Mouse (Mus musculus) ES-E14 (cell line): ENCODE results near the gene Cenpf. TPM values are rescaled to one million over a fixed set of nuclear protein-coding genes. Genes with fewer than 3 reads are reported as not detected.

Experiments
- DNase-seq: peaks from one replicate; pipeline ENCODE4 v3.0.0-alpha.2; 2013; ENCODE audit warnings: low read depth, low spot score
- H3K27ac ChIP-seq: 2 replicates; pipeline ENCODE4 v1.5.1; 2012; ENCODE audit warnings: low read depth, mild to moderate bottlenecking, low read length, moderate library complexity, mixed read lengths; ENCODE audit not compliant: poor library complexity, insufficient read depth, severe bottlenecking
- H3K36me3 ChIP-seq: 2 replicates; pipeline ENCODE4 v1.6.1; 2012; ENCODE audit warnings: mild to moderate bottlenecking, low read length, moderate library complexity, mixed read lengths; ENCODE audit not compliant: control insufficient read depth, poor library complexity, insufficient read depth, severe bottlenecking
- H3K4me1 ChIP-seq, 2 experiments: fragments of 150-350 bp in 1 of 2; sonication (generic) in 1 of 2; 2 replicates each; pipeline ENCODE4 v1.6.1; 2012; ENCODE audit warnings: low read length in 2 of 2, mild to moderate bottlenecking in 1 of 2, mixed read lengths in 1 of 2; ENCODE audit not compliant: control insufficient read depth in 2 of 2, insufficient read depth in 2 of 2, poor library complexity in 1 of 2
- H3K4me3 ChIP-seq, 2 experiments: fragments of 150-350 bp in 1 of 2; sonication (generic) in 1 of 2; 2 replicates each; pipeline ENCODE4 v1.5.1; 2012; ENCODE audit warnings: low read length in 2 of 2, low read depth in 1 of 2, mild to moderate bottlenecking in 1 of 2, mixed read lengths in 1 of 2; ENCODE audit not compliant: insufficient read depth in 1 of 2, poor library complexity in 1 of 2, severe bottlenecking in 1 of 2
- H3K9ac ChIP-seq: 2 replicates; pipeline ENCODE4 v1.6.1; 2012; ENCODE audit warnings: low read depth, mild to moderate bottlenecking, low read length, mixed read lengths; ENCODE audit not compliant: poor library complexity, insufficient read depth, severe bottlenecking
- H3K9me3 ChIP-seq: fragments of 150-350 bp; sonication (generic); 2 replicates; pipeline ENCODE4 v1.6.1; 2012; ENCODE audit warnings: low read depth, mild to moderate bottlenecking, low read length; ENCODE audit not compliant: control insufficient read depth, insufficient read depth
- CHD2 ChIP-seq: IDR thresholded peaks from 2 replicates; pipeline ENCODE4 v1.6.1; 2014; ENCODE audit warnings: mild to moderate bottlenecking, low read depth, low read length, inconsistent platforms
- HCFC1 ChIP-seq: IDR thresholded peaks from 2 replicates; pipeline ENCODE4 v1.6.1; 2012; ENCODE audit warnings: low read length, inconsistent platforms, borderline replicate concordance; ENCODE audit not compliant: insufficient read depth
- MAFK ChIP-seq: IDR thresholded peaks from 2 replicates; pipeline ENCODE4 v1.6.1; 2014; ENCODE audit warnings: mild to moderate bottlenecking, low read depth, low read length, inconsistent platforms; ENCODE audit not compliant: insufficient read depth
- ZC3H11A ChIP-seq: IDR thresholded peaks from 2 replicates; pipeline ENCODE4 v1.6.1; 2012; ENCODE audit warnings: low read depth, mild to moderate bottlenecking, inconsistent platforms, low read length, borderline replicate concordance
- ZNF384 ChIP-seq: IDR thresholded peaks from 2 replicates; pipeline ENCODE4 v1.6.1; 2012; ENCODE audit warnings: low read depth, low read length, inconsistent platforms
- in situ Hi-C, 2 experiments: fragments of 600-800 bp; cut with MboI; formaldehyde crosslinking; loops; one replicate each; pipeline ENCODE4 v1.15.1; 2025; ENCODE audit warnings: low sequenced_read_pairs in 2 of 2, inconsistent platforms in 1 of 2; ENCODE audit not compliant: unreplicated experiment in 2 of 2
- total RNA-seq: library from RNA; depleted of rRNA; stranded (reverse); fragments of 300-350 nt; gene quantifications from 2 replicates; pipeline ENCODE4 v1.2.3, GENCODE M21; 2012

The Cenpf gene
- total RNA-seq, 1 experiment: 46.5 TPM

DNA sequence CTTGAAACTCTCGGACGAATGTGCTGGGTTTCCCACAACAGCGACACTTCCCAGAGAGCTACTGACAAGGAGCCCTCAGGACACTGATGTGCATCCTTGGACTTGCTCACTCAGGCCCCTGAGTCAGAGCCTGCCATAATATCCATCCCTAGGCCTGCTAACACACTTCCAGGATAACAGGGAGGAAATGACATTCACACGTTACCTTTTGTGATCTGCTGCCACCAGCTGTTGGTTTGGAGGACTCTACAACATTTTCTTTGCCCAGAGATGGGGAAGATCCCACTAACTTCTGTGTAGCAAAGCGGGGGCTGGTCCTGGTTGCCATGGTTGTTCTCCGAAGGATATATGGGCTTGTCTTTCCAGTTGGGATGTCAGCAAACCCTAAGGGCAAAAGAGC, 41.3 kb downstream of the Cenpf start:
- H3K9ac ChIP-seq: no peak overlapping the region
- H3K36me3 ChIP-seq: peaks cover 43% of the 10 kb centered on the region
- no peak overlapping the region for H3K27ac ChIP-seq
- no peak for TF ChIP-seq ZC3H11A
- no peak for TF ChIP-seq HCFC1
- TF ChIP-seq ZNF384: no peak
- DNase-seq: no peak
- no peak overlapping the region for H3K4me3 ChIP-seq
- in situ Hi-C loops: no loop called here
- no peaks in the 10 kb centered on the region for H3K4me1 ChIP-seq
- H3K9me3 ChIP-seq: no peaks in the 10 kb centered on the region

GRCm38 (mm10) chr1:189645371-189645770, 42.5 kb downstream of the Cenpf start:
- Histone ChIP-seq H3K27ac (no peak overlapping the region), H3K9ac (no peak overlapping the region), H3K9me3 (no peaks in the 10 kb centered on the region), H3K4me3 (no peak overlapping the region), H3K36me3 (peaks cover 43% of the 10 kb centered on the region), H3K4me1 (no peaks in the 10 kb centered on the region)
- TF ChIP-seq ZNF384 (no peak), CHD2 (no peak), MAFK (no peak), HCFC1 (no peak), ZC3H11A (no peak)
- in situ Hi-C loops: no loop called here
- no peak for DNase-seq

GRCm38 (mm10) chr1:189644700-189645345, 43.1 kb downstream of the Cenpf start:
- no peak overlapping the region for H3K4me3 ChIP-seq
- no peak overlapping the region for H3K9ac ChIP-seq
- no peak for DNase-seq
- in situ Hi-C loops: no loop called here
- H3K36me3 ChIP-seq: peaks cover 42% of the 10 kb centered on the region
- no peaks in the 10 kb centered on the region for H3K4me1 ChIP-seq
- no peak overlapping the region for H3K27ac ChIP-seq
- H3K9me3 ChIP-seq: no peaks in the 10 kb centered on the region
- TF ChIP-seq ZC3H11A: no peak
- no peak for TF ChIP-seq CHD2
- no peak for TF ChIP-seq ZNF384
- no peak for TF ChIP-seq HCFC1
- no peak for TF ChIP-seq MAFK

DNA sequence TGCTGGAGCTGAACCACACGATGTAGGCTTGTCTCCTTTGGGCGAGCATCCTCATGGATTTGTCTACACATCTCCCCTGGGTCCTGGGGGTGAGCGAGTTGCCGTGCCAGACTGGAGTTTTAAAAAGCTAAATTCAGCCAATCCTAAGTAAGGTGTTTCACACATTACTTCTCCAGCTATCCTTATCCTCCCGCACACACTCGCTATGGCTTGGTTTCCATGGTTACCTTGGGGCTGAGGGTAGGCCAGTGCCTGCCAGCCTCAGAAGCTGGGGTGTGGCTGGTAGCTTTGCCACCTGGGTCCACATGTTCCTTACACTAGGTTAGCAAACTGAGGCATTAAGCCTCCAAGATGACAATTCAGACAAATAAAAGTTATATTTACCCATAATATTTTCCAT, 48.3 kb downstream of the Cenpf start:
- in situ Hi-C loops: no loop called here
- TF ChIP-seq HCFC1 (no peak), ZC3H11A (no peak), ZNF384 (no peak)
- H3K4me1 ChIP-seq: no peaks in the 10 kb centered on the region

DNA sequence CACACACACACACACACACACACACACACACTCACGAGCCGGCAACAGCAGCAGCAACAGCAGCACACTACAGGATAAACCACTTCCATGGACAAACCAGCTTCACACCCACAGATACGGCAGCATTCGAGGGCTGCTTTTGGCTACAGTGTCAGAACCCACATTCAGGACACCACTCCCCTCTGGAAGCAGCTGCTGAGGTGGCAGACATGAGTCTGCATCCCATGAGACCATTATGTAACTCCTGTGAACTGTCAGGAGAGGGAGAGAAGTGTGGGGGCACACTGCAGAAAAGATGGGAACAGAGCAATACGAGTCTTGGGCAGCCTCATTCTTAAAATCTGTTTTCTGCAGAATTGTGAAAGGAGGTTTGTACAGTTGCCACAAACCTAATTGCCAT, 54.1 kb downstream of the Cenpf start:
- no peak for DNase-seq
- H3K9me3 ChIP-seq: no peaks in the 10 kb centered on the region
- no peak overlapping the region for H3K27ac ChIP-seq
- H3K4me1 ChIP-seq: no peaks in the 10 kb centered on the region
- in situ Hi-C loops: no loop called here
- H3K9ac ChIP-seq: no peak overlapping the region
- no peak overlapping the region for H3K4me3 ChIP-seq
- H3K36me3 ChIP-seq: no peaks in the 10 kb centered on the region
- TF ChIP-seq ZC3H11A: no peak
- no peak for TF ChIP-seq CHD2
- no peak for TF ChIP-seq MAFK
- TF ChIP-seq ZNF384: no peak
- TF ChIP-seq HCFC1: no peak

More for the DNA sequence above, 48.3 kb downstream of the Cenpf start:
- DNase-seq: no peak
- Histone ChIP-seq H3K36me3 (peaks cover 14% of the 10 kb centered on the region), H3K9ac (no peak overlapping the region), H3K4me3 (no peak overlapping the region), H3K27ac (no peak overlapping the region), H3K9me3 (no peaks in the 10 kb centered on the region)
